Mouse (Mus musculus) adrenal gland, postnatal 4 days (tissue): ENCODE data around the gene Immp1l. TPM values are rescaled to one million over a fixed set of nuclear protein-coding genes. Genes with fewer than 3 reads are reported as not detected.

Source experiments
- DNase-seq, 2 experiments: peaks; one replicate each; pipeline ENCODE4 v3.0.0; 2021 to 2022; ENCODE audit warnings: low spot score in 2 of 2, mixed read lengths in 2 of 2
- long read RNA-seq, 2 experiments: library from polyadenylated mRNA; stranded (forward); transcript quantifications; one replicate each; pipeline ENCODE4 v2.0.0; 2021
- total RNA-seq, 2 experiments: library from RNA; stranded (reverse); gene quantifications; 2 replicates each; pipeline ENCODE4 v1.2.3; 2021

Gene Immp1l
- total RNA-seq: 10 to 100 TPM; 35.6 to 37.1 TPM
- long read RNA-seq, experiment 1, transcript Immp1l-201 (7 exons, 955 nt): major isoform, 50 of 57 reads
- long read RNA-seq, experiment 1, partial matches to known transcripts: 1 of 57 reads
- long read RNA-seq, experiment 1, other reads (novel, unspliced or antisense): 6 of 57 reads
- long read RNA-seq, experiment 2, transcript Immp1l-201 (7 exons, 955 nt): major isoform, 34 of 56 reads
- long read RNA-seq, experiment 2, partial matches to known transcripts: 2 of 56 reads
- long read RNA-seq, experiment 2, other reads (novel, unspliced or antisense): 20 of 56 reads

GRCm38 (mm10) chr2:105903896-105904756 lies at the start of gene Immp1l, which contains the start of gene Elp4:
TSS of gene Immp1l (plus strand) at chr2:105904638.
TSS of gene Elp4 (minus strand) at chr2:105904564.
- DNase-seq: peak; percentile 72 to 90

GRCm38 (mm10) chr2:105854740-105855139 lies 49.7 kb upstream of the Immp1l start:
- DNase-seq: no peak

GRCm38 (mm10) chr2:105873403-105873802 lies 31.0 kb upstream of the Immp1l start:
- no peak for DNase-seq

GRCm38 (mm10) chr2:105890816-105891215 lies 13.6 kb upstream of the Immp1l start:
- no peak for DNase-seq

- DNase-seq: peak in 1 of 2 experiments; percentile 6
Observed at GRCm38 (mm10) chr2:105904757-105905146, 314 bp downstream of the Immp1l start.

GRCm38 (mm10) chr2:105908351-105908750 lies 3.9 kb downstream of the Immp1l start:
- DNase-seq: no peak

GRCm38 (mm10) chr2:105910611-105911010 lies 6.2 kb downstream of the Immp1l start:
- DNase-seq: no peak

GRCm38 (mm10) chr2:105913655-105914366 lies 9.4 kb downstream of the Immp1l start:
- no peak for DNase-seq

GRCm38 (mm10) chr2:105916671-105917070 lies 12.2 kb downstream of the Immp1l start:
- no peak for DNase-seq

- no peak for DNase-seq
Observed at GRCm38 (mm10) chr2:105917623-105918346, 13.3 kb downstream of the Immp1l start.

- DNase-seq: no peak
Observed at GRCm38 (mm10) chr2:105950131-105950530, 45.7 kb downstream of the Immp1l start.

GRCm38 (mm10) chr2:105951350-105951940 lies 47.0 kb downstream of the Immp1l start:
- no peak for DNase-seq

- DNase-seq: no peak
Observed at GRCm38 (mm10) chr2:105953862-105954261, 49.4 kb downstream of the Immp1l start.

GRCm38 (mm10) chr2:105963447-105963846 lies 59.0 kb downstream of the Immp1l start:
- no peak for DNase-seq

- no peak for DNase-seq
Observed at GRCm38 (mm10) chr2:105973941-105974340, 69.5 kb downstream of the Immp1l start.

- no peak for DNase-seq
Observed at GRCm38 (mm10) chr2:105978065-105978464, 73.6 kb downstream of the Immp1l start.

GRCm38 (mm10) chr2:105985206-105985605 lies 80.8 kb downstream of the Immp1l start:
- DNase-seq: no peak

GRCm38 (mm10) chr2:105987131-105987530 lies 82.7 kb downstream of the Immp1l start:
- no peak for DNase-seq

GRCm38 (mm10) chr2:105987999-105988398 lies 83.6 kb downstream of the Immp1l start:
- no peak for DNase-seq
